Mouse (Mus musculus): ENCODE measurements around the gene Anks6.

- TF ChIP-seq CTCF (IDR thresholded peaks at IDR 0.05; ENCODE audit: low read depth) (no peak), EP300 (IDR thresholded peaks at IDR 0.05; ENCODE audit: low read depth) (no peak)
Observed at GRCm38 (mm10) chr4:47023949-47024348, 33.3 kb downstream of the Anks6 start.
